Mouse (Mus musculus) kidney, adult 2 months (tissue): Measurements from ENCODE around the gene Cfap61. TPM values are rescaled to one million over a fixed set of nuclear protein-coding genes. Genes with fewer than 3 reads are reported as not detected.
"Not testable (repeated sequence)": the region's sequence is repeated elsewhere in the genome, so short reads cannot be mapped to it uniquely, and the experiment has no call there.

Source experiments
- DNase-seq: peaks from one replicate; pipeline ENCODE4 v3.0.0; 2021
- H3K27ac ChIP-seq: fragments of 200-500 bp; 2 replicates; pipeline ENCODE4 v1.5.1; 2012; ENCODE audit warnings: low read depth, low read length, control low read depth, inconsistent platforms; ENCODE audit not compliant: insufficient read depth
- H3K27me3 ChIP-seq: fragments of 200-500 bp; replicated peaks from 2 replicates; pipeline ENCODE4 v1.6.1; 2012; ENCODE audit warnings: mild to moderate bottlenecking, moderate library complexity, low read length, inconsistent platforms; ENCODE audit not compliant: control insufficient read depth, insufficient read depth
- H3K36me3 ChIP-seq: fragments of 200-500 bp; 2 replicates; pipeline ENCODE4 v1.6.1; 2012; ENCODE audit warnings: mild to moderate bottlenecking, moderate library complexity, low read length, inconsistent platforms; ENCODE audit not compliant: control insufficient read depth, insufficient read depth
- H3K4me1 ChIP-seq: fragments of 200-500 bp; 2 replicates; pipeline ENCODE4 v1.6.1; 2011; ENCODE audit warnings: low read length; ENCODE audit not compliant: control insufficient read depth, insufficient read depth
- H3K4me3 ChIP-seq: fragments of 200-500 bp; 2 replicates; pipeline ENCODE4 v1.5.1; 2011; ENCODE audit warnings: mild to moderate bottlenecking, low read depth, low read length, control low read depth; ENCODE audit not compliant: insufficient read depth
- CTCF ChIP-seq: fragments of 200-500 bp; conservative IDR thresholded peaks from 2 replicates; pipeline ENCODE4 v1.5.1; 2011; ENCODE audit warnings: low read depth, mild to moderate bottlenecking, control low read depth, low read length, moderate library complexity, mixed read lengths; ENCODE audit not compliant: insufficient read depth, insufficient read length
- POLR2A ChIP-seq: fragments of 200-500 bp; IDR thresholded peaks from one replicate; pipeline ENCODE4 v1.6.1; 2011; ENCODE audit warnings: low read depth, low read length, control low read depth
- WGBS: fragments of 180-500 bp; shearing (Covaris S2); methylation state at CpG from one replicate; pipeline ENCODE4 v1.1.7; 2018; 5-methylcytosine and 5-hydroxymethylcytosine counted together
- polyA plus RNA-seq: library from polyadenylated mRNA; depleted of rRNA; stranded (reverse); fragments of >200 nt; gene quantifications from 2 replicates; pipeline ENCODE4 v1.2.3, GENCODE M21; 2012

The Cfap61 gene
- polyA plus RNA-seq, 1 experiment = 0.38 TPM

DNA sequence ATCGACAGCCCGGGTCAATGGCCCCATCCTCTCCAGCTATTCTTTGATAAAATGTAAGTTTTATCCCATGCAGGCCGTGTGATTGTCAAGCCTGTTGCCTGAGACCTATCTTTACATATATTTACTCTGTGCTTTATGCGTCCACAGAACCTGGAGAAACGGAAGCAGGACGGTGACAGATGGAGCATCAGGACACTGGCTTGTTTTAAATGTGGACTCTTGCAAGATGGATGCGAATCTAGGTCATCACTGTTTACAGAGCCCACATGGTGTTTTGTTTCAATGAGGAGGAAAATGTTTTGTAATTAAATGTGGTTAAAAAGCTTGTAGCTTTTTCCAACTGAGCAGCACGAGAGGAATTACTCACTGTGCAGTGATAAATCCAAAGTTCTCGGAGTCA, 36.5 kb upstream of the Cfap61 start:
- DNase-seq = no peak
- H3K4me1 ChIP-seq = no peaks in the 10 kb centered on the region; the same call in 1 of the 2 replicates
- H3K27me3 ChIP-seq = no peaks in the 10 kb centered on the region
- H3K36me3 ChIP-seq = no peaks in the 10 kb centered on the region
- 65% methylated on average over 9 of the region's 9 CpGs for WGBS
- no peak overlapping the region for H3K4me3 ChIP-seq
- TF ChIP-seq POLR2A (no peak), CTCF (no peak)
- no peak overlapping the region for H3K27ac ChIP-seq

DNA sequence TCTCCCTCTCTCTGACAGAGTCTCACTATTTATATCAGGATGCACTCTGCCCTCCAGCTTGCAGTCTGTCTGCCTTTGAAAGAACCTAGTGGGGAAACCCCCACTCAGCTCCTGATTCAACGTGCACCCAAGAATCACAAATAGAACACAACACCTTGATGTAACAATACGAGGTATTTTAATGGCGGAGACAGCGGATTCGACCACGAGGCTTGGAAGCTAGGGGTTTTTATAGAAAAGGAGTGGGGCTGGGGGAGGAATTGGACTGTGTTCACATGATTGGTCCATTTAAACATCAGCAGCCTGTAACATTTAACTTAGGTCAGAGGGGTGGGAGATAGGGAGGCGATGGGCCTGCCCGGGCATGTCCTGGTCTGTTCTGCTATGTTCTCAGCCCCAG, 34.3 kb upstream of the Cfap61 start:
- not testable (repeated sequence) for H3K27ac ChIP-seq, H3K4me3 ChIP-seq, H3K27me3 ChIP-seq, H3K36me3 ChIP-seq, DNase-seq
- peaks cover 11% of the 10 kb centered on the region; the same call in 1 of the 2 replicates for H3K4me1 ChIP-seq
- WGBS = 68% methylated on average over 8 of the region's 8 CpGs

DNA sequence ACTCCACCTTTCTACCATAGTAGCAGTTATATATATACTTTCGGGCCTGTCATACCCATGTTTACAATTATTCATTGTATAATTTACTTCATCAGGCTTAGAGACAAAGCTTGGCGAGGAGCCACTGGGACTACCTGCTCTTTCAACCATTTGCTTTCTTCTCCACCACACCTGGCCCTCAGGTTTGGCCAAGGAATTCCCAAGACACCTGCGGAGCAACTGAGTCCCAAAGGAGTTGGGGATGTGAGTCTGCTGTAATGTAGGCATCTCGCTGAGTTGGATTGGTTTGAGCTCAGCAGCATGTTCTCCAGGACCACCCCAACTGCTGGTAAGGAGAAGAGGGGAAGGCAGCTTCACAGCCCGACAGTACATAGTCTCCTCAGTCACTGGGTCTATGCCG, 32.7 kb upstream of the Cfap61 start, which contains the start of gene Naa20:
Naa20 (plus strand) TSS at position 239 of the 400 bp plus-strand sequence.
- Histone ChIP-seq H3K4me3 (peak within 1 kb of the TSS; percentile 97; the same call in 1 of the 2 replicates), H3K27ac (no peak within 1 kb of the TSS; the same call in 1 of the 2 replicates), H3K36me3 (no peaks in the 10 kb centered on the region), H3K4me1 (peaks cover 16% of the 10 kb centered on the region; the same call in 1 of the 2 replicates), H3K27me3 (no peaks in the 10 kb centered on the region)
- no peak for DNase-seq
- TF ChIP-seq POLR2A (no peak), CTCF (no peak)
- WGBS = 84% methylated on average over 6 of the region's 6 CpGs

DNA sequence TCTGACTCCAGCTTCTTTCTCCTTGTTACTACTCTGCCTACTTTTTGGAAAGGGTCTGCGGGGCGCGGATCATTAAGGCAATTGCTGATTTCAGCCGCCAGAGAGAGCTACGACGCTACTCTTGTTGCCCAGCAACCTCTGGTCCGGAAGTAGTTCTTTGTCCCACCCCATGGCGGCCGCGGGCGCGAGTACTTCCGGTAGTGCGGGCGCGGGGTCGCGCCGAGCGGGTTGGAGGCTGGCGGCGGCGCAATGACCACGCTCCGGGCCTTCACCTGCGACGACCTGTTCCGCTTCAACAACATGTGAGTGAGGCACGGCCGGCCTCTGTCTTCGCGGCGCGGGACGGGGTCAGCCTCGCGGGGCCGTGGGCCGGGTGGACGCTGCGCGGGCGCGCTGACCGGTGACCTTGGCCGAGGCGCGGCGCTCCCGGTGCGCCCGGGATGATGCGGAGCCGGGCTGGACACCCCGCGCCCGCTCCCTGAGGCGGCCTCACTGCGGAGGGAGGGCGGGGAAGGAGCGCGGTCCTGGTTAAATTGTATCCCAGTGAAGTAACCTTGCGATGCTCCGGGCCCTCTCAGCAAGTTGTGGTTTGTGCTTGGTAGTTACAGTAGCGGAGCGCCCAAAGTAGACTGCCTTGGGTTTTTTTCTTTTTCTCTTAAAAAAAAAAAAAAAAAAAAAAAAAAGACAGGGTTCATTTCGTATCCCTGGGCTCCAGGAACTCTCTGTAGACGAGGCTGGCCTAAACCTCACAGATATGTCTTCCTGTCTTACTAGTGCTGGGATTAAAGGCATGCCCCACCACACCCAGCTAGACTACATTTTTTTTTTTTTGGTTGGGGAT, 31.3 kb upstream of the Cfap61 start:
- peak; percentile 94 for DNase-seq
- Histone ChIP-seq H3K4me3 (peak overlapping the region; percentile 97), H3K36me3 (no peaks in the 10 kb centered on the region), H3K27me3 (no peaks in the 10 kb centered on the region), H3K27ac (peak overlapping the region; percentile 95), H3K4me1 (peaks cover 16% of the 10 kb centered on the region; the same call in 1 of the 2 replicates)
- TF ChIP-seq CTCF = peak; percentile 58
- TF ChIP-seq POLR2A = peak; percentile 37
- WGBS = under 1% methylated on average over 68 of the region's 68 CpGs

DNA sequence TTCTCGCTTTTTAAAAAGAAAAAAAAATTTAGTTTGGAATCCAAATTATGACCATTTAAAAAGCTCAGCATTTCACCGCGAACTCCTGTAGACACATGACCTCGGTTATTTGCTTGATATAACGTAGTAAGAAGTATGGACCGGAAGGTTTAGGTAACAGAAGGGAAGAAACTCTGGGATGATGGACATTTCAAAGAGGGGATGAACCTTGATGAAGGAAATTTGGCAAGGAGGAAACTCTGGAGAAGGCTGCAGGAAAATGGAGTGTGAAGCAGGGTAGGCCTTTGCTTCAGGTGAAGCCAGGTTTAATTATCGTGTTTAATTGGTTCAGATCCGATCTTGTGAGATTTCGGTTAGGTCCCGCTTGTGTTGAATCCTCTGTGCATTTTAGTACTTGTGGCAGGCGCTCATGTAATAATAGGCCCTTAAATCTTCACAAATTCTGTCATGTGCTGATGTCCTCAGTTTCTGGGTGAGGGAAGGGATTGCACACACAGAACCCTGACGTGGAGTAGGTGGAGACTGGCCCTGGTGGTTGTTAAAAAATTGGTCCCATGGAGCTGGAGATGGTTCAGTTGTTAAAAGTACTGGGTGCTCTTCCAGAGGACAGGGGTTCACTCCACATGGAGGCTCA, 30.5 kb upstream of the Cfap61 start:
- TF ChIP-seq POLR2A = no peak
- TF ChIP-seq CTCF = no peak
- peak; percentile 56 for DNase-seq
- 0 out of 2 replicates have a peak overlapping the region, but pooled peaks have one; percentile 16 for H3K27ac ChIP-seq

DNA sequence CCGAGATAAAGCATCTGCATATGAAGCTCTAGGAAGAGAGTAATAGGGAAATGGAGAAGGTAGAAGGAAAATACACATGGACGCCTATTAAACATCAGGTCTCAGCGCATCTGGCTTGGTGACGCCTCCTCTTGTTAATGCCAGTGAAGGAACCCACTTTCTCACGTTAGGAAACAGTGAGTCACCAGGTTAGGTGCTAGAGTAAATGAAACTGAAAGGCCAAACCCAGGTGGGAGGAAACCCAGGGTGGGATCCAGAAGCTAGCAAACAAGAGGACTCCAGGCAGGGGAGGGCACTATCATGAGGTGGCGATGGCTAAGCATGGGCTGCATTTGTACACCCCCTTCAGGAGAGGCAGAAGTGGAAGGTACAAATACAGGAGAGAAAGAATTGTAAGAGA, 29.4 kb upstream of the Cfap61 start:
- no peak for DNase-seq
- TF ChIP-seq CTCF = no peak
- no peak for TF ChIP-seq POLR2A
- Histone ChIP-seq H3K4me3 (no peak overlapping the region), H3K36me3 (peaks cover 1% of the 10 kb centered on the region; the same call in 1 of the 2 replicates), H3K27ac (no peak overlapping the region), H3K4me1 (peaks cover 16% of the 10 kb centered on the region; the same call in 1 of the 2 replicates), H3K27me3 (no peaks in the 10 kb centered on the region)
- 67% methylated on average over 6 of the region's 6 CpGs for WGBS

More for the DNA sequence above, 30.5 kb upstream of the Cfap61 start:
- Histone ChIP-seq H3K36me3 (no peaks in the 10 kb centered on the region), H3K27me3 (no peaks in the 10 kb centered on the region), H3K4me1 (peaks cover 16% of the 10 kb centered on the region; the same call in 1 of the 2 replicates), H3K4me3 (peak overlapping the region; percentile 30)
- WGBS = 9% methylated on average over 12 of the region's 12 CpGs

DNA sequence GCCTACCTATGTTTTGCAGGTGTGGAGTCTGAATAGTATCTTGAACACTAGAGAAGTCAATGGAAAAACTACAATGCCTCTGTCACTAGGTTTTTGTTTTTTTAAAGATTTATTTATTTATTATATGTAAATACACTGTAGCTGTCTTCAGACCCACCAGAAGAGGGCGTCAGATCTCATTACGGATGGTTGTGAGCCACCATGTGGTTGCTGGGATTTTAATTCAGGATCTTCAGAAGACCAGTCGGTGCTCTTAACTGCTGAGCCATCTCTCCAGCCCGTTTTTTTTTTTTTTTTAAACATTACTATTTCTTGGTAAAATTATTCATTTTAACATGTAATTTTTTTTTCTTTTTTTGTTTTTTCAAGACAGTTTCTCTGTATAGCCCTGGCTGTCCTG, 28.7 kb upstream of the Cfap61 start:
- not testable (repeated sequence) for H3K36me3 ChIP-seq, H3K27ac ChIP-seq, DNase-seq, H3K4me3 ChIP-seq, H3K27me3 ChIP-seq
- TF ChIP-seq CTCF = 0 out of 2 replicates have a peak, but pooled peaks have one; percentile 5
- 32% methylated on average over 4 of the region's 4 CpGs for WGBS
- peaks cover 16% of the 10 kb centered on the region; the same call in 1 of the 2 replicates for H3K4me1 ChIP-seq
